Mouse (Mus musculus): ENCODE results near the gene Prtg. TPM values are rescaled to one million over a fixed set of nuclear protein-coding genes. Genes with fewer than 3 reads are reported as not detected.

Gene Prtg
- 2.3 and 2.6 TPM in 2 replicates for polyA plus RNA-seq (2016; fragmentation: Nextera tagmentation; extraction: Ambion mirVana)

DNA sequence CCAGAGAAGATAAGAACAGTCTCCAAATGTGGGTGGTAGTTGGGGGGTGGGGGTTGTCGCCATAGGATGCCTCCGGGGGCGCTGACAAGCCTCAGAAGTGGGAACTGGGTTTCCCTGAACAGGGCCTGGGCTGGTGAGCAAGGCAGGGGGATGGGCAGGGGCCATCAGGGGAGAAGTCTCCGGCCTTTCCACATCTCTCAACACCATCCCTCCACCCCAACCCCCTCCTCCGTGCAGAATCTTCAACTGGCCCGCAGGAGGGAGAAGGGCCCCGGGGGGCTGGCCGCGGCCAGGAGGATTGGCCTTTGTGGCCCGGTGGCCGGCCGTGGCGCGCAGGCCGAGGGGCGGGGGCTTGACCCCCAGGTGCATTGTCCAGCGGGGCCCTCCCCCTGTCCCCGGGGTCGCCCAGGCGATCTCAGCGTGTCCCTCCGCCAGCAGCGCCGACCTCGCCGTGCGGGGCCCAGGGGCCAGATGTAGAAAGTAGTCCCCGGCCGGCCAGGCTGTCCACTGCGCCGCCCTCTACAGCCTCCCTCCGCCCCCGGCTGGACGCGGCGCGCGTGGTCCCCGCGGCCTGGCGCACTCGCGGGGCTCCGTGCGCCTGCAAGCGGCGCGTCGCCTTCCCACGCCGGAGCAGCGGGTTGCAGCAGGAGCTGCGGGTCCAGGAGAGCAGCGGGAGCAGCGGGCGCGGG, at the start of gene Prtg:
Gene Prtg (plus strand): TSS at position 144 of the 689 bp plus-strand sequence.
- peak; percentile 87 for ATAC-seq (ENCODE audit: low FRiP score, low read depth)
- H3K36me3 ChIP-seq: no peaks in the 10 kb centered on the region
- H3K4me1 ChIP-seq: peaks cover 36% of the 10 kb centered on the region
- H3K4me3 ChIP-seq: peak within 1 kb of the TSS; percentile 87
- WGBS: 1% methylated on average over 56 of the region's 57 CpGs
- H3K9ac ChIP-seq (replicated peaks): peak within 1 kb of the TSS; percentile 91
- peaks cover 22% of the 10 kb centered on the region for H3K27me3 ChIP-seq
- H3K27ac ChIP-seq (replicated peaks): peak within 1 kb of the TSS; percentile 90
- no peaks in the 10 kb centered on the region for H3K9me3 ChIP-seq
- peak within 1 kb of the TSS; percentile 96 for H3K4me2 ChIP-seq (replicated peaks)

DNA sequence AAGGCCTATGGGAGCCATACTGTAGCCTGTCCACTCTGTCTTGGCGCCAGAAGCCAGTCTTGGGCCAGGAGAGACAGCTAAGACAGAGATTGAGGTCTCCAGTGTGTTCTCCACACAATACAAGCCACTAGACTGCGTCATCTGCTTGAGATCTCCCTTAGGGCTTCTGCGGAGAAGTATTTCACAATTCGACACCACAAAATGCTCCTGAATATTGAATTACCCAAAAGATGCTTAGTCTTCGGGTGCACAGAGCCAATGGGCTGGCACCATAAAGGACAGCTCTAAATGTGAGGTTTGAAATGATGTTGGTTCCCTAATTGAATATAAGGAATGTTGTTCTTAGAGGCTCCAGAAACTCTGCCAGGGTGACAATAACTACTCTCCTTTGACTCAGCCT, 49.5 kb upstream of the Prtg start:
- ATAC-seq (ENCODE audit: low FRiP score, low read depth): no peak
- Histone ChIP-seq H3K36me3 (no peaks in the 10 kb centered on the region), H3K9me3 (no peaks in the 10 kb centered on the region), H3K4me1 (peaks cover 12% of the 10 kb centered on the region; the same call in 1 of the 2 replicates), H3K4me2 (replicated peaks) (no peak overlapping the region), H3K27me3 (no peaks in the 10 kb centered on the region), H3K27ac (replicated peaks) (no peak overlapping the region), H3K4me3 (no peak overlapping the region), H3K9ac (replicated peaks) (no peak overlapping the region)
- 85% methylated on average over 5 of the region's 5 CpGs for WGBS

DNA sequence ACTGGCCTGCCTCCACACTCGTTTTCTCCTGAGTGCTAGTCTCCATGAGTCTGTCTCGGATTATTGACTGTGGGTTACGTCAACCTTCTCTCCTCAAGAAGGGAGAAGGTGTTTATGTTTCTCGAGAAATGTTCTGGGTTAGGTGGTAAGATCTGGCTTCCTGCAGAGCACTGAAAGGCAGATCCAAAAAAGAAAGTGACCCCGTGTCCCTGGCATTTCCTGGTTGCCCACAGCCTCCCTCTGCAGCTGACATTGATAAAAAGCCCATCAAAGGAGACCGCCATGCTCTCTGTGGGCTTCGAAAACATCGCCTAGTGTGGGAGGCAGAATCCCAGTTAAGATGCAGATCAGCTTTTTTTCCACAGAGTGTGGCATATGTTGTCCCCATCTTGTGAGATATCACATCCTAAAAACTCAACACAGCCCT, 48.0 kb upstream of the Prtg start:
- Histone ChIP-seq H3K4me1 (peaks cover 10% of the 10 kb centered on the region), H3K9ac (replicated peaks) (no peak overlapping the region), H3K27ac (replicated peaks) (no peak overlapping the region), H3K4me2 (replicated peaks) (no peak overlapping the region), H3K36me3 (no peaks in the 10 kb centered on the region), H3K27me3 (no peaks in the 10 kb centered on the region), H3K4me3 (no peak overlapping the region), H3K9me3 (no peaks in the 10 kb centered on the region)
- 66% methylated on average over 8 of the region's 8 CpGs for WGBS
- ATAC-seq (ENCODE audit: low FRiP score, low read depth): no peak

DNA sequence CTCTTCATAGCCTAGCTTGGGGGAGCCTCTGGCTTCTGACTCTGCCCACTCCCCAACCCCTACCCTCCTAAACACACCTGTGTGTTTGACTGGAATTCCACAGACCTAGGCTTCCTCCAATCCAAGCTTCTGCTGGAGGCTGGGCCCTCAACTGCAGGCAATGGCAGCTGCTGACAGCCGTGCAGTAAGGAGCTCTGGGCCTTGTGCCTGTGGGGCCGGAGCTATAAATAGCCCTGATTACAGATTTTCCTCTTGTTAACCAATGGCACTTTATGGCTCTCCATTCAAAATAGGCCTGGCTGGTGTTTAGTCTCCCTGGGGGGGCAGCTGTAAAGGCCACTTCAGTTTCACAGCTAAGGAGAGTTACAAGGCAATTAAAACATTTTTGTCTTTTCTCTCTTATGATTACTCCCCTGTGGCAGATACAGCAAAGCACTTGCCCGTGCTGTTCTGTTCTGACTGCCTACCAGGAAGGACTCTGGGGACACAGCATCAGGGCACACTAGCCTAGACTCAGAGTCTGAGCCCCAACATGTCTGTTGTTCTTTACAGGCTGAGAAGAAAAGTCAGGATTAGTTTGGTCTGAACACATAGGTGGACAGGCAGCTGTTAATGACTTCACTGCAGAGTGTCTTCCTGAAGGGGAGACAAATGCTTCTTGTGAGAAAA, 43.5 kb upstream of the Prtg start:
- H3K36me3 ChIP-seq: no peaks in the 10 kb centered on the region
- H3K27me3 ChIP-seq: no peaks in the 10 kb centered on the region
- no peaks in the 10 kb centered on the region for H3K9me3 ChIP-seq
- no peak for ATAC-seq (ENCODE audit: low FRiP score, low read depth)
- no peak overlapping the region for H3K4me3 ChIP-seq
- no peak overlapping the region for H3K27ac ChIP-seq (replicated peaks)
- peaks cover 9% of the 10 kb centered on the region for H3K4me1 ChIP-seq
- H3K4me2 ChIP-seq (replicated peaks): no peak overlapping the region
- no peak overlapping the region for H3K9ac ChIP-seq (replicated peaks)
- 37% methylated on average over 3 of the region's 3 CpGs for WGBS

DNA sequence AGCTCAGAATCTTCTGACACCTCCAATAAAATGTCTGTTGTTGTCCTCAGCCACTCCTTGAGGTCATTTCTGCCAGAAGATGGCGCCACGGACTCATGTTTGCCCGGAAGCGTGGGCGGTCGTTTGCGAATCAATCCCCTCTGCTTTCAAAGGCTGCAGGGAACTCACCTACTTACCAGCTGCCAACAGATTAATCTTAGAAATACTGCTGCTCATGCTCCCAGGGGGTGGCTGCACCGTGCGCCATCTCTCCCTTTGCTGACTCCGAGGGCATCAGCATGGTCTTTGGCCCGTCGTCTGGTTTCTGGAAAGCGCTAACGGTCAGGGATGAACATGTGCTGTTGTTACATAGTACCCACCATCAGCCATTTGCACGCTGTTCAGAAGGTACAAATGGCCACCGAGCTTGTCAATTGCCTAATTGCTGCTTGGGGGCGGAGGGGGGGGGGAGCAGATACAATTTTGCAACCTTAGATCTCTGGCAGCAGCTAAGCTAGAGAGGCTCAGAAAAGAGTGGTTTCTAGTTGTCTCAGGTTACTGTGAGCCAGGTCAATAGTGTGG, 39.8 kb upstream of the Prtg start:
- Histone ChIP-seq H3K27ac (replicated peaks) (no peak overlapping the region), H3K9me3 (no peaks in the 10 kb centered on the region), H3K36me3 (no peaks in the 10 kb centered on the region), H3K4me1 (peaks cover 9% of the 10 kb centered on the region), H3K4me3 (peak overlapping the region; percentile 30), H3K4me2 (replicated peaks) (peak overlapping the region; percentile 54), H3K27me3 (no peaks in the 10 kb centered on the region), H3K9ac (replicated peaks) (peak overlapping the region; percentile 12; the same call in 1 of the 2 replicates)
- under 1% methylated on average over 17 of the region's 17 CpGs for WGBS
- peak; percentile 69 for ATAC-seq (ENCODE audit: low FRiP score, low read depth)

DNA sequence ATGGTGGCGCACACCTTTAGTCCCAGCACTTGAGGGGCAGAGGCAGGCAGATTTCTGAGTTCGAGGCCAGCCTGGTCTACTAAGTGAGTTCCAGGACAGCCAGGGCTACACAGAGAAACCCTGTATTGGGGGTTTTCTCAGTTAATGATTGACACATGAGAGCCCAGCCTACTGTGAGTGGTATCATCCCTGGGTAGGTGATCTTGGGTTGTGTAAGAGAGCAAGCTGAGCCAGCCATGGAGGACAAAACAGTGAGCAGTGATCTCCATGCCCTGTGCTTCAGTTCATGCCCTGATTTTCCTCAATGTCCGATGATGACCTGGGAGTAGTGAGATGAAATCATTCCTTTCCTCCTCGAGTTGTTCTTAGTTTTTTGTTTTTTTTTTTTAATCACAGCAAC, 31.7 kb upstream of the Prtg start:
- Histone ChIP-seq H3K9me3 (no peaks in the 10 kb centered on the region), H3K4me1 (peaks cover 4% of the 10 kb centered on the region; the same call in 1 of the 2 replicates), H3K27me3 (no peaks in the 10 kb centered on the region), H3K4me3 (no peak overlapping the region), H3K36me3 (no peaks in the 10 kb centered on the region), H3K9ac (replicated peaks) (no peak overlapping the region), H3K27ac (replicated peaks) (no peak overlapping the region), H3K4me2 (replicated peaks) (no peak overlapping the region)
- WGBS: 81% methylated on average over 4 of the region's 4 CpGs
- no peak for ATAC-seq (ENCODE audit: low FRiP score, low read depth)

DNA sequence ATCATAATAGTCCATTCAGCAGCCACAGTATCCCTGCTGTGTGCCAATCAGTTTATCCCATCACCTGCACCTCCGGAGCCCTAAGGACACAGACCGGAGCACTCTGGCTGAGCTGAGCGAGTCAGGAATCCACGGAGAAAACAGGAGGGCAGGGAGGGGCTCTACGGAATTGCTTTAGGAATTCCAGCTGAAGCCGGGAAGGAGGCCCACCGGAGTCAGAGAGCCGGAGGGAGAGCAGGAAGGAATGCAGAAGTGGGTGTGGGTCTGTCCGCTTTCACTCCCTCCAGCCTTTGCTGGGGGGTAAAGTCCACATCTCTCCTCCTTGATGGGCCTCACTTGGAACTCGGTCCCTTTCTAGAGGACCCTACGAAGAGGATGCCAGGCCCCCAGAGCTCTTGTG, 27.7 kb upstream of the Prtg start:
- Histone ChIP-seq H3K9ac (replicated peaks) (no peak overlapping the region), H3K4me3 (no peak overlapping the region), H3K27ac (replicated peaks) (no peak overlapping the region), H3K9me3 (no peaks in the 10 kb centered on the region), H3K4me1 (peaks cover 4% of the 10 kb centered on the region; the same call in 1 of the 2 replicates), H3K27me3 (peaks cover 7% of the 10 kb centered on the region; the same call in 1 of the 2 replicates), H3K4me2 (replicated peaks) (no peak overlapping the region), H3K36me3 (no peaks in the 10 kb centered on the region)
- WGBS: 67% methylated on average over 11 of the region's 11 CpGs
- ATAC-seq (ENCODE audit: low FRiP score, low read depth): no peak

DNA sequence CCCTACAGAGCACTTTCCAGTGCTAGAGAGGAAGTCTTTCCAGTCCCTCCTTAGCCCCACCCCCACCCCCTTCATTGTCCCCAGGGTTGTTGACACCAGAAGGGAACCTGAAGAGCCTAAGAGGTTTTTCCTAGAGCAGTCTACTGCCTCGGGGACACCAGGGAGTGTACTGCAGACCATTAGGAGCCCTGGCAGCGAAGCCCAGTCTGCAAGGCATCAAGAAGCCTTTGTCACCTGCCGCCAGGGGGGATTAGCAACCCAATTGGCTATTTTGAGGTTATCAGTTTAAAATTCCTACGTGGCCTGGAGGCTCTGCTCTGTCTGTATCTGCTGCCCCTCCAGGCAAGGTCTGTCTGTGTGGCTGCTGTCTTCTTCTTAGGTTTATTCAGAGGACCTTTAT, 26.9 kb upstream of the Prtg start:
- peaks cover 7% of the 10 kb centered on the region; the same call in 1 of the 2 replicates for H3K27me3 ChIP-seq
- H3K4me3 ChIP-seq: no peak overlapping the region
- no peaks in the 10 kb centered on the region for H3K9me3 ChIP-seq
- H3K36me3 ChIP-seq: no peaks in the 10 kb centered on the region
- ATAC-seq (ENCODE audit: low FRiP score, low read depth): no peak
- H3K9ac ChIP-seq (replicated peaks): no peak overlapping the region
- no peak overlapping the region for H3K27ac ChIP-seq (replicated peaks)
- 10% methylated on average over 4 of the region's 4 CpGs for WGBS
- H3K4me1 ChIP-seq: peaks cover 4% of the 10 kb centered on the region; the same call in 1 of the 2 replicates
- no peak overlapping the region for H3K4me2 ChIP-seq (replicated peaks)

DNA sequence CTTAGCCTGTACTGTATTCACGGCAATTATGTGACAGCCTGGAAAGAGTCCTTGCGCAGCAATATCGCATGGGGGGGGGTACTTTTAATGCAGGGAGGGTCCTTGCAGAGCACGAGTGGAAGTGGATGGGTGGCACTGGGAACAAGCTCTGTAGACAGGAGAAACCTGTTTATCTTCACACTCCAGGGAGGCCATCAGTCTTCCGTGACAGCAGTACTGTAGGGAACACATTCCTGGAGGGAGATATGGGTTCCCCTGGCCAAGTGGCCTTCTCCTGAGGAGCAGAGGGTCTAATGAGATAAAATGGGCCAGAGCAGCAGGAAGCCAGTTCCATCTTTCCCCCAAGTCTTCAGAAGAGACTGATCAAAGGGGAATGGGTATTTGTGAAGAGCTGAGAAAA, 26.0 kb upstream of the Prtg start:
- Histone ChIP-seq H3K27ac (replicated peaks) (no peak overlapping the region), H3K9ac (replicated peaks) (no peak overlapping the region), H3K4me2 (replicated peaks) (no peak overlapping the region), H3K36me3 (no peaks in the 10 kb centered on the region), H3K4me1 (peaks cover 4% of the 10 kb centered on the region; the same call in 1 of the 2 replicates), H3K4me3 (no peak overlapping the region), H3K27me3 (peaks cover 7% of the 10 kb centered on the region; the same call in 1 of the 2 replicates), H3K9me3 (no peaks in the 10 kb centered on the region)
- 54% methylated on average over 5 of the region's 5 CpGs for WGBS
- no peak for ATAC-seq (ENCODE audit: low FRiP score, low read depth)

DNA sequence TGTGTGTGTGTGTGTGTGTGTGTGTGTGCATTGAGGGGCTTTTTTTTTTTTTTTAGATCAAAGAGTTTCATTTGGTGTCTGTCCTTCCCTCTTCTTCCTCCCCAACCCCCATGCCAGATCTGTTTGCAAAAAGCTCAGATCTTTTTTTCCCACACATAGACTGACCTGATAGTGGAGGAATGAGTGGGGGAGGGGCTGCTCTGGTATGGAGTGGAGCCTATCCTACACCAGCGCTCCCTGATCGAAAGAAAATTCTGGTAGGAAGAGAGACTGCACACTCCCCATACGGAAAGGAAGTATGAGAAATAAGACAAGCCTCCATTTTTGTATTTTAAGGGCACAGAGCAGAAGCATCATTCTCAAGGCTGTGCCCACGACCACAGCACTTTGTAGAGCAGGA, 25.2 kb upstream of the Prtg start:
- Histone ChIP-seq H3K27me3 (peaks cover 7% of the 10 kb centered on the region; the same call in 1 of the 2 replicates), H3K27ac (replicated peaks) (no peak overlapping the region), H3K4me1 (peaks cover 4% of the 10 kb centered on the region; the same call in 1 of the 2 replicates), H3K4me2 (replicated peaks) (no peak overlapping the region), H3K36me3 (no peaks in the 10 kb centered on the region), H3K9ac (replicated peaks) (no peak overlapping the region), H3K9me3 (no peaks in the 10 kb centered on the region), H3K4me3 (no peak overlapping the region)
- ATAC-seq (ENCODE audit: low FRiP score, low read depth): no peak
- 44% methylated on average over 4 of the region's 4 CpGs for WGBS

DNA sequence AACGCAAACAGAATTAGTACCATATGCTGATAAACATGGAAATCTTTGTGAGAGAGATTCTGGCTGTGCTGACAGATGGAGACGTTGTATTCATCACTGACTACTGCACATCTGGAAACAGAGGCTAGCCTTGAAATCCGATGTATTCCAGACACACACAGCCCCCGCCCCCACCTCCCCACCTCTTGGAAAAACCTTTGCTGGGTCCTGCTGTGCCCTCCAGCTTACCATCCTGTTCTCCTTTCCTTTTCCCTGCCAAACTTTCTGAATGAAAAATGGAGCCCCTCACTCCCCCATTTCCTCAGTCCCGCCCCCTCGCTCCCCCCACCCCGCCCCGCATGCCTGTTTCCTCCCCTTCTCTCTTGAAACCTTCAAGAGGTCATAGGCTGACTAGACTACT, 24.6 kb upstream of the Prtg start:
- Histone ChIP-seq H3K36me3 (no peaks in the 10 kb centered on the region), H3K4me2 (replicated peaks) (no peak overlapping the region), H3K9ac (replicated peaks) (no peak overlapping the region), H3K4me1 (peaks cover 4% of the 10 kb centered on the region; the same call in 1 of the 2 replicates), H3K27ac (replicated peaks) (no peak overlapping the region), H3K9me3 (no peaks in the 10 kb centered on the region), H3K27me3 (peaks cover 7% of the 10 kb centered on the region; the same call in 1 of the 2 replicates), H3K4me3 (no peak overlapping the region)
- ATAC-seq (ENCODE audit: low FRiP score, low read depth): no peak
- 53% methylated on average over 8 of the region's 8 CpGs for WGBS

DNA sequence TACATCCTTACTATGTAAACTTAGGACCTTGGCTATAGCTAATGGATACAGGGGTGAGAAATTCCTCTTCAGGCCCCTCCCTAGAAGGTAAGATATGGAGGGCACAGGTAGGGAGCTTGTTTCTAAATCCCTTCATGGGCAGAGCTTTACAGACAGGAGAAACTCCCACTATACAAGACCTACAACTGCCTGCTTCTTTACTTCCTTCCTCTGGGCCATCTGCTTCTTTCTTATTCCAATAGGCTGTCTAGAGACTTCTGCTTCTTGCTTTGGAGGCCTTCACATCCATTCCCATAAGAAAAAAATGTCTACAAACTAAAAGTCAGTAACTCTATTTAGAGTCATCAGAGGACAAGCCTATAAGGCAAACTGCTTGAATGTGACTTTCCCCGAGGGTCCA, 18.9 kb upstream of the Prtg start:
- no peaks in the 10 kb centered on the region for H3K4me1 ChIP-seq
- no peak overlapping the region for H3K27ac ChIP-seq (replicated peaks)
- H3K9ac ChIP-seq (replicated peaks): no peak overlapping the region
- H3K27me3 ChIP-seq: peaks cover 7% of the 10 kb centered on the region
- H3K9me3 ChIP-seq: no peaks in the 10 kb centered on the region
- H3K4me3 ChIP-seq: no peak overlapping the region
- H3K36me3 ChIP-seq: no peaks in the 10 kb centered on the region
- no peak for ATAC-seq (ENCODE audit: low FRiP score, low read depth)
- no peak overlapping the region for H3K4me2 ChIP-seq (replicated peaks)
- 78% methylated on average over 1 of the region's 1 CpGs for WGBS
